Mouse (Mus musculus): ENCODE data around the gene Prdm13. TPM values are rescaled to one million over a fixed set of nuclear protein-coding genes. Genes with fewer than 3 reads are reported as not detected.

Prdm13 gene
- total RNA-seq, 1 experiment from 2014 or later = not detected

- DNase-seq = no peak
These were observed 7.4 kb downstream of the Prdm13 start for GRCm38 (mm10) chr4:21678101-21678974.

GRCm38 (mm10) chr4:21674691-21675090 is 11.1 kb downstream of the Prdm13 start:
- no peak for DNase-seq

GRCm38 (mm10) chr4:21674042-21674441 is 11.7 kb downstream of the Prdm13 start:
- DNase-seq = no peak

GRCm38 (mm10) chr4:21665961-21666360 is 19.8 kb downstream of the Prdm13 start:
- DNase-seq = no peak

- DNase-seq = no peak
These were observed 27.6 kb downstream of the Prdm13 start for GRCm38 (mm10) chr4:21658184-21658583.

GRCm38 (mm10) chr4:21629275-21629583 is 56.5 kb downstream of the Prdm13 start:
- no peak for DNase-seq

GRCm38 (mm10) chr4:21628367-21629274 is 57.1 kb downstream of the Prdm13 start:
- DNase-seq = no peak

Other genes with a start within 250 kb of the Prdm13 start
- 19.8 and 23.9 TPM in 2 replicates for gene Ccnc, start 41.7 kb upstream of the Prdm13 start, total RNA-seq (2021)
- 21.6 and 23.3 TPM in 2 replicates for gene Usp45, start 81.2 kb upstream of the Prdm13 start, total RNA-seq (2021)
- gene Tstd3, start 81.2 kb upstream of the Prdm13 start, total RNA-seq (2021) = 8.8 and 14.8 TPM in 2 replicates
- 158 and 164 TPM in 2 replicates for gene Pnisr, start 161.6 kb upstream of the Prdm13 start, total RNA-seq (2021)
- 17.4 and 20.0 TPM in 2 replicates for gene Coq3, start 193.7 kb upstream of the Prdm13 start, total RNA-seq (2021)
- 4.8 and 5.4 TPM in 2 replicates for gene Faxc, start 245.4 kb upstream of the Prdm13 start, total RNA-seq (2021)